Mouse (Mus musculus) layer of hippocampus, adult 11-12 months (tissue): Measurements from ENCODE around the gene Pes1.

Experiments used
- DNase-seq: peaks from one replicate; pipeline ENCODE4 v3.0.0; 2022; ENCODE audit warnings: low spot score

Pes1 gene

GRCm38 (mm10) chr11:3964416-3965172 is 819 bp downstream of the Pes1 start:
- no peak for DNase-seq

- DNase-seq: no peak
Observed at GRCm38 (mm10) chr11:3969837-3970236, 6.1 kb downstream of the Pes1 start.

GRCm38 (mm10) chr11:3970361-3970760 is 6.6 kb downstream of the Pes1 start:
- DNase-seq: no peak

- DNase-seq: no peak
Observed at GRCm38 (mm10) chr11:3973081-3973480, 9.3 kb downstream of the Pes1 start.

GRCm38 (mm10) chr11:3974311-3974710 is 10.5 kb downstream of the Pes1 start:
- DNase-seq: peak; percentile 46

GRCm38 (mm10) chr11:3976678-3977077 is 12.9 kb downstream of the Pes1 start, which contains the start of gene 4930556J24Rik:
TSS of gene 4930556J24Rik (minus strand) at chr11:3976778.
- no peak for DNase-seq

- DNase-seq: no peak
Observed at GRCm38 (mm10) chr11:3978421-3978820, 14.6 kb downstream of the Pes1 start.

- no peak for DNase-seq
Observed at GRCm38 (mm10) chr11:3981536-3981935, 17.8 kb downstream of the Pes1 start.

- DNase-seq: no peak
Observed at GRCm38 (mm10) chr11:3982275-3983209, 18.8 kb downstream of the Pes1 start.

GRCm38 (mm10) chr11:3983291-3983862 is 19.6 kb downstream of the Pes1 start, which contains the start of gene Gal3st1:
TSS of gene Gal3st1 (plus strand) at chr11:3983636.
- DNase-seq: peak; percentile 55

- DNase-seq: no peak
Observed at GRCm38 (mm10) chr11:3983863-3984745, 20.3 kb downstream of the Pes1 start.

GRCm38 (mm10) chr11:3989748-3990147 is 26.0 kb downstream of the Pes1 start:
- no peak for DNase-seq

- no peak for DNase-seq
Observed at GRCm38 (mm10) chr11:3993132-3993531, 29.4 kb downstream of the Pes1 start.

- no peak for DNase-seq
Observed at GRCm38 (mm10) chr11:3993914-3994313, 30.1 kb downstream of the Pes1 start.

- DNase-seq: no peak
Observed at GRCm38 (mm10) chr11:3995511-3995910, 31.7 kb downstream of the Pes1 start.

GRCm38 (mm10) chr11:3996840-3997239 is 33.1 kb downstream of the Pes1 start:
- no peak for DNase-seq

- DNase-seq: no peak
Observed at GRCm38 (mm10) chr11:3997978-3998720, 34.4 kb downstream of the Pes1 start.

GRCm38 (mm10) chr11:3999547-3999946 is 35.8 kb downstream of the Pes1 start:
- no peak for DNase-seq

GRCm38 (mm10) chr11:4001603-4002002 is 37.8 kb downstream of the Pes1 start:
- DNase-seq: peak; percentile 73

- DNase-seq: no peak
Observed at GRCm38 (mm10) chr11:4005220-4005805, 41.5 kb downstream of the Pes1 start.
